Mouse (Mus musculus) kidney, adult 2 months (tissue): ENCODE results near the gene Aida.

Source experiments
- CTCF ChIP-seq: fragments of 200-500 bp; conservative IDR thresholded peaks from 2 replicates; pipeline ENCODE4 v1.5.1; 2011; ENCODE audit warnings: low read depth, mild to moderate bottlenecking, control low read depth, low read length, moderate library complexity, mixed read lengths; ENCODE audit not compliant: insufficient read depth, insufficient read length
- POLR2A ChIP-seq: fragments of 200-500 bp; IDR thresholded peaks from one replicate; pipeline ENCODE4 v1.6.1; 2011; ENCODE audit warnings: low read depth, low read length, control low read depth

DNA sequence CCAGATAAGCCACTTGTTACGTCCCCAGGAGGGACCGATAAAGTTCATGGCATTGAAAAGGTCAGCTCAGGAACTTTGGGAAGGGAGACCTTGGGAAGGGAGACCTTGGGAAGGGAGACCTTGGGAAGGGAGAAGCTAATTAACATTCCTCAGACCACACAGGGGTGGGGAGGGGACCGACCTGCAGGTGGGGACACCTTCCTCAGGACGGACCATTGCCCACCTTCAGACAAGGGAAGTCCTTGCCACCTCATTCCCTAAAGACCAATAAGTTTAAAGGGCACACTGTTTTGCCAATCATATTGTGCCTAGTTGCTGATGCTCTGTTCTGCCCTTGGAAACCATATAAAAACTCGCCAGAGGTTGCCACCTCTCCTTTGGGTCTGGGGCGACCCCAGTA is 28.7 kb upstream of the Aida start:
- TF ChIP-seq CTCF (no peak), POLR2A (no peak)
